Mouse (Mus musculus) natural killer cell, adult 2 months (primary cell): ENCODE measurements around the gene Gm10378.
"Not testable (repeated sequence)": the region's sequence is repeated elsewhere in the genome, so short reads cannot be mapped to it uniquely, and the experiment has no call there.

Source experiments
- DNase-seq, 2 experiments: peaks; one replicate each; pipeline ENCODE4 v3.0.0; 2022; ENCODE audit warnings: low spot score in 2 of 2

Gm10378 gene

DNA sequence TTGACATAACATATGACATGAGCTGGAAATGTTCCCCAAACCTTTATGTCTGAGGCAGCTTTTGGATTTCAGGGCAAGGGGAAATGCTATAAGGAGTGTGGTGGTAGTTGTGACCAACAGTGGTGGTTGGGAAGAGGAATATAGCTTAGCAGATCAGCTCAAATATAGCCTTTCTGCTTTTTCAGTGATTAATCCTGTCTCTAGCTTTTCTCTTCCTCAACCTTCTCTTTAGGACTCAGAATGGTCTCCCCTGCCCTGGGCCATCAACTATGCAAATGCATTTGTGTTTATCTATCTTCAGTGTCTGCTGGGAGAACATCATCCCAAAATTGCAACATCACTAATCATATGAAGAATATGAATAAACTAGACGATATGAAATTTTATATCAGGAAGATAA, at the start of gene Gm10378:
Gm10378 (plus strand) TSS at position 301 of the 400 bp plus-strand sequence.
- DNase-seq: not testable (repeated sequence)

- not testable (repeated sequence) for DNase-seq
These were observed 13.9 kb upstream of the Gm10378 start, which contains the start of gene Gm3633 for GRCm38 (mm10) chr14:42641817-42642216. Gm3633 (minus strand) TSS chr14:42641917.
